Mouse (Mus musculus) adrenal gland, postnatal 10 days (tissue): ENCODE data around the gene Timeless. TPM values are rescaled to one million over a fixed set of nuclear protein-coding genes. Genes with fewer than 3 reads are reported as not detected.
"Not testable (repeated sequence)": the region's sequence is repeated elsewhere in the genome, so short reads cannot be mapped to it uniquely, and the experiment has no call there.

Experiments used
- DNase-seq: peaks from one replicate; pipeline ENCODE4 v3.0.0; 2021; ENCODE audit warnings: mixed read lengths
- long read RNA-seq, 2 experiments: library from polyadenylated mRNA; stranded (forward); transcript quantifications; one replicate each; pipeline ENCODE4 v2.0.0; 2021
- total RNA-seq, 2 experiments: library from RNA; stranded (reverse); gene quantifications; 2 replicates each; pipeline ENCODE4 v1.2.3; 2021

The Timeless gene
- 10 to 100 TPM; 16.4 to 21.9 TPM for total RNA-seq
- long read RNA-seq, experiment 1, full-length matches to known transcripts: 10 of 22 reads
- long read RNA-seq, experiment 1, partial matches to known transcripts: 11 of 22 reads
- long read RNA-seq, experiment 1, other reads (novel, unspliced or antisense): 1 of 22 reads
- long read RNA-seq, experiment 2, full-length matches to known transcripts: 9 of 28 reads
- long read RNA-seq, experiment 2, partial matches to known transcripts: 13 of 28 reads
- long read RNA-seq, experiment 2, other reads (novel, unspliced or antisense): 6 of 28 reads

- DNase-seq: peak; percentile 93
Measured at GRCm38 (mm10) chr10:128231697-128232419, at the start of gene Timeless. Gene Timeless (plus strand): TSS chr10:128232065.

GRCm38 (mm10) chr10:128184296-128184695 is 47.6 kb upstream of the Timeless start:
- no peak for DNase-seq

GRCm38 (mm10) chr10:128185277-128185940 is 46.5 kb upstream of the Timeless start:
- no peak for DNase-seq

GRCm38 (mm10) chr10:128185959-128186358 is 45.9 kb upstream of the Timeless start:
- peak; percentile 90 for DNase-seq

- no peak for DNase-seq
Measured at GRCm38 (mm10) chr10:128187181-128187605, 44.7 kb upstream of the Timeless start.

GRCm38 (mm10) chr10:128188242-128188877 is 43.5 kb upstream of the Timeless start:
- DNase-seq: peak; percentile 86

GRCm38 (mm10) chr10:128191472-128191871 is 40.4 kb upstream of the Timeless start:
- DNase-seq: no peak

- not testable (repeated sequence) for DNase-seq
Measured at GRCm38 (mm10) chr10:128192030-128192766, 39.7 kb upstream of the Timeless start.

GRCm38 (mm10) chr10:128193113-128193512 is 38.8 kb upstream of the Timeless start:
- DNase-seq: no peak

GRCm38 (mm10) chr10:128194024-128194550 is 37.8 kb upstream of the Timeless start, which contains the start of gene Gls2:
Gene Gls2 (plus strand): TSS chr10:128194457.
- DNase-seq: peak; percentile 98

- DNase-seq: peak; percentile 19
Measured at GRCm38 (mm10) chr10:128194551-128195461, 37.1 kb upstream of the Timeless start.

GRCm38 (mm10) chr10:128201856-128202255 is 30.0 kb upstream of the Timeless start:
- peak; percentile 18 for DNase-seq

GRCm38 (mm10) chr10:128204941-128205340 is 26.9 kb upstream of the Timeless start:
- DNase-seq: no peak

GRCm38 (mm10) chr10:128208326-128208725 is 23.5 kb upstream of the Timeless start:
- no peak for DNase-seq

- DNase-seq: no peak
Measured at GRCm38 (mm10) chr10:128209311-128210009, 22.4 kb upstream of the Timeless start.

GRCm38 (mm10) chr10:128210131-128210530 is 21.7 kb upstream of the Timeless start:
- DNase-seq: no peak

GRCm38 (mm10) chr10:128210954-128211353 is 20.9 kb upstream of the Timeless start:
- peak; percentile 32 for DNase-seq

GRCm38 (mm10) chr10:128211390-128212108 is 20.3 kb upstream of the Timeless start, which contains the start of gene Spryd4:
Gene Spryd4 (minus strand): TSS chr10:128211807.
- peak; percentile 95 for DNase-seq

GRCm38 (mm10) chr10:128212148-128212547 is 19.7 kb upstream of the Timeless start:
- no peak for DNase-seq
